Mouse (Mus musculus) embryonic facial prominence, embryonic 14.5 days (tissue): ENCODE data around the gene Mindy1. TPM values are rescaled to one million over a fixed set of nuclear protein-coding genes. Genes with fewer than 3 reads are reported as not detected.

ENCODE experiments used
- ATAC-seq: fragments of 200-750 bp; cut with Nextera tagmentation; 2 replicates; pipeline ENCODE4 v1.8.0; 2017; ENCODE audit warnings: low read depth, moderate number of reproducible peaks, moderate TSS enrichment
- DNase-seq: peaks from one replicate; pipeline ENCODE4 v3.0.0-alpha.2; 2015; ENCODE audit warnings: low spot score
- H3K27ac ChIP-seq: fragments of 300-500 bp; sonication (generic); replicated peaks from 2 replicates; pipeline ENCODE4 v1.5.1; 2014; ENCODE audit warnings: low read depth, mild to moderate bottlenecking, low read length, moderate library complexity
- H3K27me3 ChIP-seq: fragments of 300-500 bp; sonication (generic); replicated peaks from 2 replicates; pipeline ENCODE4 v1.6.1; 2014; ENCODE audit warnings: low read length; ENCODE audit not compliant: control insufficient read depth, insufficient read depth
- H3K36me3 ChIP-seq: fragments of 300-500 bp; sonication (generic); 2 replicates; pipeline ENCODE4 v1.6.1; 2014; ENCODE audit warnings: low read length, mixed read lengths; ENCODE audit not compliant: control insufficient read depth, insufficient read depth
- H3K4me1 ChIP-seq: fragments of 300-500 bp; sonication (generic); 2 replicates; pipeline ENCODE4 v1.6.1; 2014; ENCODE audit warnings: antibody characterized with exemption, low read length; ENCODE audit not compliant: control insufficient read depth, insufficient read depth
- H3K4me2 ChIP-seq: fragments of 300-500 bp; sonication (generic); 2 replicates; pipeline ENCODE4 v1.6.1; 2014; ENCODE audit warnings: low read depth, mild to moderate bottlenecking, low read length, moderate library complexity, mixed read lengths
- H3K4me3 ChIP-seq: fragments of 300-500 bp; sonication (generic); 2 replicates; pipeline ENCODE4 v1.5.1; 2014; ENCODE audit warnings: low read depth, mild to moderate bottlenecking, low read length
- H3K9ac ChIP-seq: fragments of 300-500 bp; sonication (generic); 2 replicates; pipeline ENCODE4 v1.6.1; 2014; ENCODE audit warnings: low read depth, mild to moderate bottlenecking, low read length, moderate library complexity, mixed read lengths
- H3K9me3 ChIP-seq: fragments of 300-500 bp; sonication (generic); 2 replicates; pipeline ENCODE4 v1.6.1; 2016; ENCODE audit warnings: low read length; ENCODE audit not compliant: control insufficient read depth
- WGBS: fragments of 180-500 bp; shearing (Covaris S2); extraction: QIAGEN DNeasy Blood & Tissue Kit; methylation state at CpG from one replicate; pipeline ENCODE4 v1.1.7; 2014; 5-methylcytosine and 5-hydroxymethylcytosine counted together
- polyA plus RNA-seq: library from polyadenylated mRNA; unstranded; fragments of >200 nt; fragmentation: Nextera tagmentation; extraction: Ambion mirVana; gene quantifications from 2 replicates; pipeline ENCODE4 v1.2.1, GENCODE M21; 2014

Gene Mindy1
- polyA plus RNA-seq, 1 experiment from 2014 or later, result 37.7 TPM

- WGBS, result 81% methylated on average over 12 of the region's 12 CpGs
- H3K27ac ChIP-seq, result no peak overlapping the region
- peak overlapping the region; percentile 92; the same call in 1 of the 2 replicates for H3K9ac ChIP-seq
Observed at GRCm38 (mm10) chr3:95284501-95285281, 3.5 kb downstream of the Mindy1 start.

GRCm38 (mm10) chr3:95285390-95285789, 4.2 kb downstream of the Mindy1 start:
- Histone ChIP-seq H3K4me3 (no peak overlapping the region), H3K36me3 (peaks cover 27% of the 10 kb centered on the region), H3K4me1 (peaks cover 8% of the 10 kb centered on the region), H3K9ac (no peak overlapping the region), H3K9me3 (no peaks in the 10 kb centered on the region), H3K4me2 (no peak overlapping the region), H3K27ac (no peak overlapping the region), H3K27me3 (no peaks in the 10 kb centered on the region)
- 95% methylated on average over 5 of the region's 5 CpGs for WGBS
- no peak for DNase-seq
- ATAC-seq, result no peak

More at GRCm38 (mm10) chr3:95284501-95285281, 3.5 kb downstream of the Mindy1 start:
- Histone ChIP-seq H3K4me3 (peak overlapping the region; percentile 67), H3K4me2 (peak overlapping the region; percentile 78), H3K9me3 (no peaks in the 10 kb centered on the region), H3K27me3 (no peaks in the 10 kb centered on the region), H3K4me1 (peaks cover 8% of the 10 kb centered on the region), H3K36me3 (peaks cover 20% of the 10 kb centered on the region)
- DNase-seq (no peak), ATAC-seq (no peak)

GRCm38 (mm10) chr3:95286011-95286410, 4.9 kb downstream of the Mindy1 start:
- 60% methylated on average over 5 of the region's 5 CpGs for WGBS
- Histone ChIP-seq H3K4me3 (no peak overlapping the region), H3K4me2 (no peak overlapping the region), H3K9ac (no peak overlapping the region), H3K36me3 (peaks cover 33% of the 10 kb centered on the region), H3K27ac (no peak overlapping the region), H3K27me3 (no peaks in the 10 kb centered on the region), H3K4me1 (peaks cover 8% of the 10 kb centered on the region), H3K9me3 (no peaks in the 10 kb centered on the region)
- no peak for DNase-seq
- no peak for ATAC-seq

GRCm38 (mm10) chr3:95286510-95286909, 5.4 kb downstream of the Mindy1 start:
- no peak overlapping the region for H3K4me3 ChIP-seq
- ATAC-seq (no peak), DNase-seq (no peak)
- H3K27ac ChIP-seq, result no peak overlapping the region
- no peak overlapping the region for H3K4me2 ChIP-seq
- peaks cover 38% of the 10 kb centered on the region for H3K36me3 ChIP-seq
- H3K4me1 ChIP-seq, result peaks cover 8% of the 10 kb centered on the region
- H3K27me3 ChIP-seq, result no peaks in the 10 kb centered on the region
- H3K9ac ChIP-seq, result no peak overlapping the region
- 86% methylated on average over 7 of the region's 7 CpGs for WGBS
- H3K9me3 ChIP-seq, result no peaks in the 10 kb centered on the region

GRCm38 (mm10) chr3:95287541-95287940, 6.4 kb downstream of the Mindy1 start:
- no peak overlapping the region for H3K4me3 ChIP-seq
- H3K36me3 ChIP-seq, result peaks cover 48% of the 10 kb centered on the region
- ATAC-seq, result no peak

GRCm38 (mm10) chr3:95289419-95289818, 8.3 kb downstream of the Mindy1 start:
- Histone ChIP-seq H3K4me1 (peaks cover under 1% of the 10 kb centered on the region), H3K4me2 (no peak overlapping the region), H3K9ac (no peak overlapping the region), H3K27ac (no peak overlapping the region), H3K4me3 (no peak overlapping the region), H3K9me3 (no peaks in the 10 kb centered on the region), H3K27me3 (no peaks in the 10 kb centered on the region), H3K36me3 (peaks cover 66% of the 10 kb centered on the region)
- DNase-seq, result no peak
- 83% methylated on average over 4 of the region's 4 CpGs for WGBS
- ATAC-seq, result no peak

More at GRCm38 (mm10) chr3:95287541-95287940, 6.4 kb downstream of the Mindy1 start:
- Histone ChIP-seq H3K27ac (no peak overlapping the region), H3K9me3 (no peaks in the 10 kb centered on the region), H3K4me1 (peaks cover 8% of the 10 kb centered on the region), H3K9ac (no peak overlapping the region), H3K4me2 (no peak overlapping the region), H3K27me3 (no peaks in the 10 kb centered on the region)
- no peak for DNase-seq
- WGBS, result 92% methylated on average over 3 of the region's 3 CpGs

- ATAC-seq, result no peak
- Histone ChIP-seq H3K9ac (no peak overlapping the region), H3K4me3 (no peak overlapping the region), H3K4me1 (no peaks in the 10 kb centered on the region), H3K9me3 (no peaks in the 10 kb centered on the region), H3K36me3 (peaks cover 71% of the 10 kb centered on the region), H3K27ac (no peak overlapping the region), H3K4me2 (no peak overlapping the region), H3K27me3 (no peaks in the 10 kb centered on the region)
- 73% methylated on average over 6 of the region's 6 CpGs for WGBS
- DNase-seq, result no peak
Observed at GRCm38 (mm10) chr3:95290156-95290555, 9.0 kb downstream of the Mindy1 start.

GRCm38 (mm10) chr3:95291041-95291440, 9.9 kb downstream of the Mindy1 start:
- Histone ChIP-seq H3K27me3 (no peaks in the 10 kb centered on the region), H3K9me3 (no peaks in the 10 kb centered on the region), H3K4me1 (no peaks in the 10 kb centered on the region), H3K4me2 (no peak overlapping the region), H3K27ac (no peak overlapping the region), H3K9ac (no peak overlapping the region), H3K4me3 (no peak overlapping the region), H3K36me3 (peaks cover 78% of the 10 kb centered on the region)
- 84% methylated on average over 4 of the region's 4 CpGs for WGBS
- no peak for ATAC-seq
- DNase-seq, result no peak

GRCm38 (mm10) chr3:95292899-95293298, 11.8 kb downstream of the Mindy1 start:
- Histone ChIP-seq H3K27me3 (no peaks in the 10 kb centered on the region), H3K9ac (no peak overlapping the region), H3K9me3 (no peaks in the 10 kb centered on the region), H3K4me3 (no peak overlapping the region), H3K36me3 (peaks cover 81% of the 10 kb centered on the region), H3K27ac (no peak overlapping the region), H3K4me1 (no peaks in the 10 kb centered on the region), H3K4me2 (no peak overlapping the region)
- ATAC-seq (no peak), DNase-seq (no peak)
- WGBS, result 89% methylated on average over 2 of the region's 2 CpGs
